Comparison of ENCODE assay signal across 9 mouse cellular contexts in genomic region chr7:139908176-139908575, GRCm38 (mm10). TPM values are rescaled to one million over a fixed set of nuclear protein-coding genes. Genes with fewer than 3 reads are reported as not detected.
DNase-seq lines count a peak whose midpoint lies in the region; ATAC-seq and TF ChIP-seq lines count a peak whose summit lies in the region.
"Had no signal": no experiment of that assay in that cellular context is flagged by ENCODE, and none has a peak within 500 bp of the region (broad histone marks: within the 10 kb centered on the region; RNA-seq: fewer than 3 reads in every experiment).

No protein-coding gene starts in this region.

- ATAC-seq in lung, embryonic 14.5 days (ENCODE audit: insufficient read depth), result no peak
- peak; percentile 49; the same call in 1 of the 2 replicates for ATAC-seq in forebrain, embryonic 14.5 days
- ATAC-seq in midbrain, embryonic 16.5 days, result 0 out of 2 replicates have a peak, but pooled peaks have one; percentile 47

- no peak for TF ChIP-seq CTCF in lung, embryonic 14.5 days (IDR thresholded peaks at IDR 0.05; ENCODE audit: low read depth)
- TF ChIP-seq CTCF in brain, embryonic 14.5 days (IDR thresholded peaks at IDR 0.05; ENCODE audit: borderline replicate concordance, extremely low read depth, insufficient read depth, insufficient read length), result no peak

- DNase-seq in lung, embryonic 14.5 days, result no peak
- no peak for DNase-seq in lung, postnatal 36 days
- DNase-seq in brain, embryonic 14.5 days (ENCODE audit: low read depth), result peak; percentile 84
- peak; percentile 69 for DNase-seq in forebrain, embryonic 14.5 days (ENCODE audit: low spot score)
- DNase-seq in liver, result no peak
- no peak for DNase-seq in thymus, postnatal 0 days (ENCODE audit: low spot score)

- no peaks in the 10 kb centered on the region for H3K4me1 ChIP-seq in lung, embryonic 14.5 days (ENCODE audit: insufficient read depth)
- H3K4me1 ChIP-seq in forebrain, embryonic 14.5 days (ENCODE audit: control insufficient read depth, insufficient read depth, low read length), result peaks cover 11% of the 10 kb centered on the region
- H3K4me1 ChIP-seq in midbrain, embryonic 16.5 days (ENCODE audit: control insufficient read depth, insufficient read depth, low read length), result peaks cover 36% of the 10 kb centered on the region

- no peak for TF ChIP-seq POLR2A in brain, embryonic 14.5 days (IDR thresholded peaks at IDR 0.05; ENCODE audit: borderline replicate concordance, extremely low read depth, insufficient read depth, insufficient read length, poor library complexity, severe bottlenecking)

- H3K9ac ChIP-seq in lung, embryonic 14.5 days, result no peak overlapping the region
- no peak overlapping the region for H3K9ac ChIP-seq in forebrain, embryonic 14.5 days (ENCODE audit: low read length)
- H3K9ac ChIP-seq in midbrain, embryonic 16.5 days (ENCODE audit: low read depth, low read length), result peak overlapping the region; percentile 25; the same call in 1 of the 2 replicates
- H3K9ac ChIP-seq: kidney, embryonic 15.5 days had no signal

- no peaks in the 10 kb centered on the region for H3K36me3 ChIP-seq in lung, embryonic 14.5 days (ENCODE audit: insufficient read depth)
- H3K36me3 ChIP-seq in forebrain, embryonic 14.5 days (ENCODE audit: control insufficient read depth, insufficient read depth, low read length), result no peaks in the 10 kb centered on the region
- no peaks in the 10 kb centered on the region; the same call in 1 of the 2 replicates for H3K36me3 ChIP-seq in midbrain, embryonic 16.5 days (ENCODE audit: control insufficient read depth, insufficient read depth, low read length)
- H3K36me3 ChIP-seq: kidney, embryonic 15.5 days had no signal

- WGBS in lung, embryonic 14.5 days, result 50% methylated on average over 5 of the region's 5 CpGs
- 55% methylated on average over 5 of the region's 5 CpGs for WGBS in forebrain, embryonic 14.5 days
- 46% methylated on average over 5 of the region's 5 CpGs for WGBS in midbrain, embryonic 16.5 days

- peak overlapping the region; percentile 15; the same call in 1 of the 2 replicates for H3K27ac ChIP-seq in lung, embryonic 14.5 days (ENCODE audit: low read depth)
- H3K27ac ChIP-seq in forebrain, embryonic 14.5 days (ENCODE audit: low read depth, low read length), result no peak overlapping the region
- H3K27ac ChIP-seq in midbrain, embryonic 16.5 days (ENCODE audit: low read length), result peak overlapping the region; percentile 70
- H3K27ac ChIP-seq: kidney, embryonic 15.5 days had no signal

- no peak overlapping the region for H3K4me2 ChIP-seq in lung, embryonic 14.5 days
- no peak overlapping the region for H3K4me2 ChIP-seq in forebrain, embryonic 14.5 days (ENCODE audit: low read length)
- H3K4me2 ChIP-seq in midbrain, embryonic 16.5 days (ENCODE audit: low read length), result peak overlapping the region; percentile 9; the same call in 1 of the 2 replicates
- H3K4me2 ChIP-seq: kidney, embryonic 15.5 days had no signal

- no peak overlapping the region for H3K4me3 ChIP-seq in lung, embryonic 14.5 days (ENCODE audit: low read depth, low read length)
- H3K4me3 ChIP-seq in forebrain, embryonic 14.5 days (ENCODE audit: low read depth, low read length), result no peak overlapping the region
- H3K4me3 ChIP-seq in midbrain, embryonic 16.5 days (ENCODE audit: low read depth, low read length), result no peak overlapping the region
- H3K4me3 ChIP-seq: kidney, embryonic 15.5 days had no signal

- H3K27me3 ChIP-seq in lung, embryonic 14.5 days (ENCODE audit: insufficient read depth, low read length), result 0 out of 2 replicates have a peak, but pooled peaks cover 7% of the 10 kb centered on the region
- H3K27me3 ChIP-seq in forebrain, embryonic 14.5 days (replicated peaks; ENCODE audit: control insufficient read depth, insufficient read depth, low read length), result peaks cover 3% of the 10 kb centered on the region
- 0 out of 2 replicates have a peak, but pooled peaks cover 2% of the 10 kb centered on the region for H3K27me3 ChIP-seq in midbrain, embryonic 16.5 days (ENCODE audit: control insufficient read depth, insufficient read depth, low read depth, low read length)

- H3K9me3 ChIP-seq in lung, embryonic 14.5 days (ENCODE audit: low read depth, low read length), result no peaks in the 10 kb centered on the region
- no peaks in the 10 kb centered on the region for H3K9me3 ChIP-seq in forebrain, embryonic 14.5 days (replicated peaks; ENCODE audit: control insufficient read depth, low read length)
- no peaks in the 10 kb centered on the region for H3K9me3 ChIP-seq in midbrain, embryonic 16.5 days (replicated peaks; ENCODE audit: control insufficient read depth, low read length, poor library complexity, severe bottlenecking)
- H3K9me3 ChIP-seq: kidney, embryonic 15.5 days had no signal

RNA-seq across cellular contexts. Expression of gene Kndc1, which starts 13.7 kb away (rescaled TPM):
- polyA plus RNA-seq in lung, embryonic 14.5 days (2014; fragmentation: Nextera tagmentation; extraction: Ambion mirVana), result 0.45 and 0.53 TPM in 2 replicates
- 17.0 and 33.3 TPM in 2 replicates for polyA plus RNA-seq in brain, embryonic 14.5 days (2012; rRNA removed)
- 7.0 and 8.7 TPM in 2 replicates for polyA plus RNA-seq in forebrain, embryonic 14.5 days (2014; fragmentation: Nextera tagmentation; extraction: Ambion mirVana)
- polyA plus RNA-seq in midbrain, embryonic 16.5 days (2015; fragmentation: Nextera tagmentation; extraction: Ambion mirVana), result 22.5 and 23.6 TPM in 2 replicates
- polyA plus RNA-seq in thymus, postnatal 0 days (2015; fragmentation: Nextera tagmentation; extraction: Ambion mirVana), result 0.90 and 1.0 TPM in 2 replicates
- polyA plus RNA-seq: heart, postnatal 0 days had no signal

RNA-seq across cellular contexts. Expression of gene Utf1, which starts 35.4 kb away (rescaled TPM):
- polyA plus RNA-seq in lung, embryonic 14.5 days (2014; fragmentation: Nextera tagmentation; extraction: Ambion mirVana), result 0.14 TPM in 1 of 2 replicates, not detected in the other
- not detected in 2 replicates for polyA plus RNA-seq in brain, embryonic 14.5 days (2012; rRNA removed)
- polyA plus RNA-seq in forebrain, embryonic 14.5 days (2014; fragmentation: Nextera tagmentation; extraction: Ambion mirVana), result not detected in 2 replicates
- not detected in 2 replicates for polyA plus RNA-seq in midbrain, embryonic 16.5 days (2015; fragmentation: Nextera tagmentation; extraction: Ambion mirVana)
- polyA plus RNA-seq in thymus, postnatal 0 days (2015; fragmentation: Nextera tagmentation; extraction: Ambion mirVana), result 8.7 and 8.9 TPM in 2 replicates
- polyA plus RNA-seq: heart, postnatal 0 days; kidney, embryonic 15.5 days had no signal

Comparison
In these comparisons a context has a peak if more than half of its experiments do, and no peak if none do; other contexts are left out.
1. DNase-seq: peak in brain, embryonic 14.5 days (single experiment) and forebrain, embryonic 14.5 days (single experiment); none in lung, embryonic 14.5 days (single experiment), lung, postnatal 36 days (single experiment), liver (single experiment) and thymus, postnatal 0 days (single experiment).